Mouse (Mus musculus): ENCODE data around the gene Sp6.

Sp6 gene

GRCm38 (mm10) chr11:97013121-97013670, at the start of gene Sp6:
Sp6 (plus strand) TSS chr11:97013394.
- DNase-seq, result no peak

GRCm38 (mm10) chr11:96963580-96963979, 49.6 kb upstream of the Sp6 start:
- peak; percentile 89 for DNase-seq

GRCm38 (mm10) chr11:96966172-96966571, 47.0 kb upstream of the Sp6 start:
- DNase-seq, result no peak

GRCm38 (mm10) chr11:96966914-96967543, 46.2 kb upstream of the Sp6 start:
- no peak for DNase-seq

- DNase-seq, result no peak
Measured at GRCm38 (mm10) chr11:96967544-96968269, 45.5 kb upstream of the Sp6 start.

- DNase-seq, result no peak
Measured at GRCm38 (mm10) chr11:96968476-96968875, 44.7 kb upstream of the Sp6 start.

GRCm38 (mm10) chr11:96969280-96969722, 43.9 kb upstream of the Sp6 start:
- DNase-seq, result peak; percentile 67

GRCm38 (mm10) chr11:96969746-96970145, 43.4 kb upstream of the Sp6 start:
- peak; percentile 86 for DNase-seq

GRCm38 (mm10) chr11:96970341-96970740, 42.9 kb upstream of the Sp6 start:
- no peak for DNase-seq

- no peak for DNase-seq
Measured at GRCm38 (mm10) chr11:96972906-96973305, 40.3 kb upstream of the Sp6 start.

GRCm38 (mm10) chr11:96973426-96973964, 39.7 kb upstream of the Sp6 start:
- peak; percentile 85 for DNase-seq

- no peak for DNase-seq
Measured at GRCm38 (mm10) chr11:96974813-96975212, 38.4 kb upstream of the Sp6 start.

- peak; percentile 56 for DNase-seq
Measured at GRCm38 (mm10) chr11:96975511-96976378, 37.4 kb upstream of the Sp6 start.

- DNase-seq, result peak; percentile 58
Measured at GRCm38 (mm10) chr11:96976379-96976687, 36.9 kb upstream of the Sp6 start.

GRCm38 (mm10) chr11:96976911-96977591, 36.1 kb upstream of the Sp6 start:
- DNase-seq, result no peak

- peak; percentile 100 for DNase-seq
Measured at GRCm38 (mm10) chr11:96977606-96978400, 35.4 kb upstream of the Sp6 start.

GRCm38 (mm10) chr11:96978401-96979246, 34.6 kb upstream of the Sp6 start:
- DNase-seq, result peak; percentile 72

GRCm38 (mm10) chr11:96979329-96979728, 33.9 kb upstream of the Sp6 start:
- peak; percentile 52 for DNase-seq

- DNase-seq, result peak; percentile 45
Measured at GRCm38 (mm10) chr11:96980021-96980420, 33.2 kb upstream of the Sp6 start.

- peak; percentile 53 for DNase-seq
Measured at GRCm38 (mm10) chr11:96981461-96981860, 31.7 kb upstream of the Sp6 start.

GRCm38 (mm10) chr11:96982355-96982754, 30.8 kb upstream of the Sp6 start:
- DNase-seq, result peak; percentile 88
